8 mouse cellular contexts compared by ENCODE assay signal in genomic region chr10:77353031-77353745, GRCm38 (mm10).
DNase-seq lines count a peak whose midpoint lies in the region; ATAC-seq lines count a peak whose summit lies in the region.

No protein-coding gene starts in this region.

- no peaks in the 10 kb centered on the region for H3K27me3 ChIP-seq in heart, embryonic 15.5 days
- H3K27me3 ChIP-seq in liver, embryonic 16.5 days (ENCODE audit: control insufficient read depth, insufficient read depth, low read depth, low read length), result no peaks in the 10 kb centered on the region

- H3K36me3 ChIP-seq in heart, embryonic 15.5 days, result peaks cover 6% of the 10 kb centered on the region
- no peaks in the 10 kb centered on the region for H3K36me3 ChIP-seq in liver, embryonic 16.5 days (ENCODE audit: control insufficient read depth, insufficient read depth)

- WGBS in heart, embryonic 15.5 days, result 80% methylated on average over 6 of the region's 6 CpGs
- 63% methylated on average over 6 of the region's 6 CpGs for WGBS in liver, embryonic 16.5 days (ENCODE audit: insufficient replicate concordance)

- no peak overlapping the region for H3K4me3 ChIP-seq in heart, embryonic 15.5 days
- no peak overlapping the region for H3K4me3 ChIP-seq in liver, embryonic 16.5 days (ENCODE audit: low read depth, low read length)

- H3K27ac ChIP-seq in heart, embryonic 15.5 days, result no peak overlapping the region
- no peak overlapping the region for H3K27ac ChIP-seq in liver, embryonic 16.5 days (ENCODE audit: low read length)

- H3K4me1 ChIP-seq in heart, embryonic 15.5 days (replicated peaks), result no peaks in the 10 kb centered on the region
- H3K4me1 ChIP-seq in liver, embryonic 16.5 days (ENCODE audit: control insufficient read depth, low read depth, low read length), result no peaks in the 10 kb centered on the region

- H3K9me3 ChIP-seq in heart, embryonic 15.5 days (replicated peaks), result no peaks in the 10 kb centered on the region
- H3K9me3 ChIP-seq in liver, embryonic 16.5 days (replicated peaks; ENCODE audit: control insufficient read depth, low read length), result no peaks in the 10 kb centered on the region

- no peak overlapping the region for H3K9ac ChIP-seq in heart, embryonic 15.5 days
- H3K9ac ChIP-seq in liver, embryonic 16.5 days (ENCODE audit: low read depth, low read length), result no peak overlapping the region

- H3K4me2 ChIP-seq in heart, embryonic 15.5 days, result no peak overlapping the region
- no peak overlapping the region for H3K4me2 ChIP-seq in liver, embryonic 16.5 days (ENCODE audit: low read depth, low read length)

- peak; percentile 56 for DNase-seq in brain, embryonic 18.5 days (ENCODE audit: low read depth, low spot score)
- DNase-seq in fibroblast of lung, adult 2 months (ENCODE audit: low read depth), result peak; percentile 47
- DNase-seq in kidney, postnatal 36 days, result peak; percentile 84 to 89
- peak; percentile 46 for DNase-seq in testis, postnatal 14 days (ENCODE audit: low spot score)

- peak; percentile 51 for ATAC-seq in CD4-positive, CD25-positive, alpha-beta regulatory T cell, adult 4 months
- ATAC-seq in heart, embryonic 15.5 days (replicated peaks; ENCODE audit: insufficient number of reproducible peaks, insufficient read depth, low FRiP score, low read depth), result peak; percentile 62
- ATAC-seq in liver, embryonic 16.5 days (ENCODE audit: low read depth), result 0 out of 2 replicates have a peak, but pooled peaks have one; percentile 41
- 0 out of 2 replicates have a peak, but pooled peaks have one; percentile 23 for ATAC-seq in neutrophil, adult 5-6 weeks (ENCODE audit: extremely low read depth, insufficient number of reproducible peaks, low FRiP score, poor library complexity, severe bottlenecking)
